Mouse (Mus musculus): ENCODE data around the gene Olfr403. TPM values are rescaled to one million over a fixed set of nuclear protein-coding genes. Genes with fewer than 3 reads are reported as not detected.

Olfr403 gene
- polyA plus RNA-seq (2015; fragmentation: Illumina TruSeq; extraction: RNeasy Lipid Tissue Mini Kit (QIAGEN cat#74804); ENCODE audit: insufficient read depth, low read depth, low replicate concordance) = not detected

DNA sequence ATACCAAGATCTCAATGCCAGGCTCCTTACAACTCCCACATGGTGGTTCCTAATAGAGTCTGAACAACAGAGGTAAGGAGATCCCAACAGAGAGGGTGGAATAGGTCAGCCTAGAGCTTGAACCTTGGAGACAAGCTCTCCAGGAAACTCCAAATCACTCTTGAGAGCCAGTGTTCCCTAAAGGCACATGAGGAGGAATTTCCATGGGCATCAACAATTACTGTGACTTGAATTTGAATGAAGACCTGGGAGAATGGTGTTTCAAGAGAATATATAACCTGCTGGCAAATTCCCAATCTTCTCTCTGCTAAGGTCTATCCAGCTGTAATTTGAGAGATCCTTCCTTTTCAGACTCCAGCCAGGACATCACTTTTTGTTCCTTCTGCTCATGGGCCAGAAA is at the start of gene Olfr403:
Gene Olfr403 (plus strand): TSS at position 301 of the 400 bp plus-strand sequence.

GRCm38 (mm10) chr11:74153229-74153628 is 32.8 kb upstream of the Olfr403 start, which contains the start of gene Olfr402:
Olfr402 (plus strand) TSS chr11:74153529.

DNA sequence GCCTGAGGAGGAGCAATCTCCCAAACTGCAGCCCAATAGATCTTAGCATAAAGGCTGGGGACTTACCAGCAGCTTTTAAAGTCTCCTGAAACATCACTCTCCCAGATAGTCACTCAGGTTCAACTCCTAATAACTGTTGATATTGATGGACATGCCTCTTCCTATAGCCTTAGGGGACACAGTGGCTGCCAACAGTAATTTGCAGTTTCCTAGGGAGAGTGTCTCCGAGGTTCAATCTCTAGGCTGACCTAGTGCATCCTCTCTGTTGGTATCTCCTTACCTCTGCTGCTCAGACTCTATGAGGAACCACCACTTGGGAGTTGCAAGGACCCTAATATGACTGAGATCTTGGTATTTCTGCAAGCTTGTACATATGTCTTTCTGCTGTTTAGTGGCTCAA is 25.2 kb downstream of the Olfr403 start, which contains the start of gene Olfr43:
Gene Olfr43 (minus strand): TSS at position 101 of the 400 bp plus-strand sequence.

Other genes starting within 250 kb of the Olfr403 start
- not detected for gene Olfr23, start 249.6 kb upstream of the Olfr403 start, polyA plus RNA-seq (2015; fragmentation: Illumina TruSeq; extraction: RNeasy Lipid Tissue Mini Kit (QIAGEN cat#74804); ENCODE audit: insufficient read depth, low read depth, low replicate concordance)
- not detected for gene Olfr397, start 225.4 kb upstream of the Olfr403 start, polyA plus RNA-seq (2015; fragmentation: Illumina TruSeq; extraction: RNeasy Lipid Tissue Mini Kit (QIAGEN cat#74804); ENCODE audit: insufficient read depth, low read depth, low replicate concordance)
- not detected for gene Olfr398, start 195.8 kb upstream of the Olfr403 start, polyA plus RNA-seq (2015; fragmentation: Illumina TruSeq; extraction: RNeasy Lipid Tissue Mini Kit (QIAGEN cat#74804); ENCODE audit: insufficient read depth, low read depth, low replicate concordance)
- gene Olfr139, start 129.7 kb upstream of the Olfr403 start, polyA plus RNA-seq (2015; fragmentation: Illumina TruSeq; extraction: RNeasy Lipid Tissue Mini Kit (QIAGEN cat#74804); ENCODE audit: insufficient read depth, low read depth, low replicate concordance) = not detected
- gene Olfr399, start 129.6 kb upstream of the Olfr403 start, polyA plus RNA-seq (2015; fragmentation: Illumina TruSeq; extraction: RNeasy Lipid Tissue Mini Kit (QIAGEN cat#74804); ENCODE audit: insufficient read depth, low read depth, low replicate concordance) = not detected
- not detected for gene Zfp616, start 116.3 kb upstream of the Olfr403 start, polyA plus RNA-seq (2015; fragmentation: Illumina TruSeq; extraction: RNeasy Lipid Tissue Mini Kit (QIAGEN cat#74804); ENCODE audit: insufficient read depth, low read depth, low replicate concordance)
- not detected for gene Olfr401, start 72.5 kb upstream of the Olfr403 start, polyA plus RNA-seq (2015; fragmentation: Illumina TruSeq; extraction: RNeasy Lipid Tissue Mini Kit (QIAGEN cat#74804); ENCODE audit: insufficient read depth, low read depth, low replicate concordance)
- not detected for gene Olfr402, start 32.7 kb upstream of the Olfr403 start, polyA plus RNA-seq (2015; fragmentation: Illumina TruSeq; extraction: RNeasy Lipid Tissue Mini Kit (QIAGEN cat#74804); ENCODE audit: insufficient read depth, low read depth, low replicate concordance)
- not detected for gene Olfr43, start 25.1 kb downstream of the Olfr403 start, polyA plus RNA-seq (2015; fragmentation: Illumina TruSeq; extraction: RNeasy Lipid Tissue Mini Kit (QIAGEN cat#74804); ENCODE audit: insufficient read depth, low read depth, low replicate concordance)
- not detected for gene Olfr406, start 73.6 kb downstream of the Olfr403 start, polyA plus RNA-seq (2015; fragmentation: Illumina TruSeq; extraction: RNeasy Lipid Tissue Mini Kit (QIAGEN cat#74804); ENCODE audit: insufficient read depth, low read depth, low replicate concordance)
- not detected for gene Olfr59, start 97.5 kb downstream of the Olfr403 start, polyA plus RNA-seq (2015; fragmentation: Illumina TruSeq; extraction: RNeasy Lipid Tissue Mini Kit (QIAGEN cat#74804); ENCODE audit: insufficient read depth, low read depth, low replicate concordance)
- gene Olfr410, start 151.8 kb downstream of the Olfr403 start, polyA plus RNA-seq (2015; fragmentation: Illumina TruSeq; extraction: RNeasy Lipid Tissue Mini Kit (QIAGEN cat#74804); ENCODE audit: insufficient read depth, low read depth, low replicate concordance) = not detected
- gene Olfr411, start 166.4 kb downstream of the Olfr403 start, polyA plus RNA-seq (2015; fragmentation: Illumina TruSeq; extraction: RNeasy Lipid Tissue Mini Kit (QIAGEN cat#74804); ENCODE audit: insufficient read depth, low read depth, low replicate concordance) = not detected
- not detected for gene Olfr412, start 175.8 kb downstream of the Olfr403 start, polyA plus RNA-seq (2015; fragmentation: Illumina TruSeq; extraction: RNeasy Lipid Tissue Mini Kit (QIAGEN cat#74804); ENCODE audit: insufficient read depth, low read depth, low replicate concordance)